Mouse (Mus musculus): ENCODE results near the gene Stk24.

The Stk24 gene

DNA sequence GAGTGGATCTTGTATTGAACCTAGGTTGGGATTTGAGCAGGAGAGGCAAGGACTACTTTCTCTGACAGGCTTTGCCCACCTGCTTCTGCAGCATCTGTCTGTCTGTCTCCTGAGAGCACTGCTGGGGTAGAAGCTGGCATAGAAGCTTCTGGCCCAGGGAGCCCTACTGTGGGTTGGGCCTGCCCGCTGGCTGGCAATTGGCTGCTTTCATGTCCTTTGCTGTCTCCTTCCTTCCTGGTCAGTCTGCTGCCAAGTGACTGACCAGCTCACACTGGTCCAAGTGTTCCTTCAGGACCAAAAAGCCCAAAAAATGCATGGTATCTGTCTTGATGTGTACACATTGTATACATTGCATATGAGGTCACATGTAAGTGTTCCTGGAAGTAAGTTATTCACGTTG is 115.9 kb downstream of the Stk24 start:
- no peak for DNase-seq (ENCODE audit: low spot score in 2 of 2)

DNA sequence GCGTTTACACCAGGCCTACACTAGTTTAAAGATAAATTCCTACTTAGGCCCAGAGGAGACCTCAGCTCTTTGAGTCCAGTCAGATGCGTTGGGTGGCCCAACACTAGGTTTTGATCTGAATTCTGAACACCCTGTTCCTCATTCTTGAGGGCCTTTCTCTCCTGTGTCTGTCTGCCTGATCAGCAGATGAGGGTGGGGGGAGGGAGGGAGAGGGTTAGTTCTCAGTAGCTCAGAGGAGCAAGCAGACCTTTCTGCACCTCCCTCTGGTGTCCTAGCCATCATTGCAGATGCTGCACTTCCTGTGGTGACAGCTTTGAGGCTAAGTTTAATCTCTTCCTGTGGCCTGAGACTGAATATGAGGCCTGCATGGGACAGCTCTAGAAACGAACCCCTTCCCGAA is 117.2 kb downstream of the Stk24 start:
- no peak for DNase-seq (ENCODE audit: low spot score in 2 of 2)

DNA sequence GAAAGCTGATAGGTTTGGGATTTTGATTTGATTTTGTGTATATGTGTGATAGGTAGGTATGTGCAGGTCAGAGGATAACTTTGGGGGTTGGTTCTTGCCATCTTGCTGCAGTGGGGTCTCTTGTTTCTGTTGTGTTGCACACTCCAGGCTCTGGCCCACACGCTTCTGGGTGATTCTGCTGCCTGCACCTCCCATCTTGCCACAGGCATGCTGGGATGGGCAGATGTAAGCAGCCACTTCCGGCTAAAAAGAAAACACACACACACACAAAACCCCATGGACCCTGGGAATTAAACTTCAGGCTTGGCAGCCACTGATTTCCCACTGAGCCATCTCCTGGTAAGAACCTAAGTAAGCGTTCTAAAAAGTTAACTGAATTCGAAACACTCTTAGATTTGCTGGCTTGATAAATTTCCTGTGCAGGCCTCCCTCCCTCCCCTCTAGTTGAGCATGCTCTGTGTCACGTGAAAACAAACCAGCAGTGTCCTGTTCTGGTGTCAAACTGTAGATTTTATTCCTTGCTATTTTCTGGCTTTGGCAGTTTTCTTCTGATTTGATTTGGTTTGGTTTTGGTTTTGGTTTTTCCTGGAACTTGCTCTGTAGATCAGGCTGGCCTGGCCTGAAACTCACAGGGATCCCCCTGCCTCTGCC is 118.5 kb downstream of the Stk24 start:
- no peak for DNase-seq (ENCODE audit: low spot score in 2 of 2)

DNA sequence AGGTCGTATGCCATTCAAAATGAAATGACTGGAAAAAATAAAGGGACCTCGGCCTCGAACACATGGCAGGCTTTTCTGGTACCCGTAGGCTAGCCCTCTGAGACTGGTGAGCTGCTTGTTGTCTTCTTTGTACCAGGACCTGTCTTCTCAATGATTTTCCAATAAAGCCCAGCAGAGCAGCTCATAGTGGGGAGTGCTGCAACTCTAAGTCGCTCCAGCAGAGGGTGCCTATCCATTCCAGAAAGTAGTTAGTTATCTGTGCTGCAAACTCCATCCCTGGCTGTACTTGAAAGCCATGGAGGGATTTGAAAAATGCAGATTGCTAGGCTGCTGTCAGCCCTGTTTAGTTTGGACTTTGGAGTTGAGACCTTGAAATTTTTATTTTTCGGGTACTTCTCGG is 120.0 kb downstream of the Stk24 start:
- no peak for DNase-seq (ENCODE audit: low spot score in 2 of 2)

DNA sequence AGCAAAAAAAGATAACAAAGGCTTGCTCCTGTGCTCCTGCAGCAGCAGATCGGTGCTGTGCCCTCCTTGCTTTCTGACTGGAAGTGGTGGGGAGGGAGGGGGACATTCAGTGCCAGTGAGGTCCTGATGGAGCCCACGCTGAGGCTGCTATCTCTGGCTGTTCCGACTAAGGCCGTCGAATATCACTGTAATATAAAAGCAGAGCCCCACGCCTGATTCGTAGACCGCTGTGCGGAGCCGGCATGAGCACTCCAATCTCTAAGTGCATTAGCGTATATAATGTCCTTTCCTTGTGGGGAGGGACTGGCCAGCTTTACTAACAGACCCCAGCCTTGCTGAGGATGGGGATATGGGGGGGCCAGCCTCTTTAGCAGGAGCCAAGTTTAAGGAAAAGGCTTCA is 120.5 kb downstream of the Stk24 start:
- no peak for DNase-seq (ENCODE audit: low spot score in 2 of 2)

DNA sequence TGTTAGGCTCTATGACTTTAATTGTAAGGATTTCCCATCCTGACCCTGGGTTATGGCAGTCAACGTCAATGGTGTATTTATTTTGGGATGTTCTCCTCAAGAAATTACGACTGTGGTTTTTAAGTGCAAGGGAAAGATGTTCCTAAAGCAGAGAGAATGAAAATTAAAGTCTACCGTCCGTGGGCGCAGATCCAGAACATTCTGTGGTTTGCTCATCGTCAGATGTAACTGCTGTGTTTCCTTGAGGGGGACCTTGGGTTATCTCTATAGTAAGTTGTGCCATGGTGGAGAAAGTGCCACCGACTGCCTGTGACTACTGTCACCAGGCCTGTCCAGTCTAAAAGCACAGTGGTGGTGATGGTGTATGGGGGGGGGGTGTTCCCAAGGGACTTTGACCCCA is 122.9 kb downstream of the Stk24 start:
- DNase-seq (ENCODE audit: low spot score in 2 of 2): no peak

DNA sequence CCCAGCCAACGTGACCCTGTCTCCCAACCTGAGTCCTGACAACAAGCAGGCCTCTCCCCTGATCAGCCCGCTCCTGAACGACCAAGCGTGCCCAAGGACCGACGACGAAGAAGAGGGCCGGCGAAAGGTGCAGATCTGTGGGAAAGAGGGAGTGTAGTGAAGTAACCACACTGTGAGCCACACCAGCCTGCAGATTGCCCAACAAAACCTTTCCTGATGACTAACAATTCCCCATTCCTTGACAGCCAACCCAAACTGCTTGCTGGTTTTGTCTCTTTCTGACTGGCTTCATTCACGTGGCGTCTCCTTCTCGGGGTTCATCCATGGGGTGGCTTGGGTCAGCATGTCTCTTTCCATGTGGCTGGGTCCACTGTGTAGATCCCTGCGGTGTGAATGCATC is 124.3 kb downstream of the Stk24 start:
- no peak for DNase-seq (ENCODE audit: low spot score in 2 of 2)

DNA sequence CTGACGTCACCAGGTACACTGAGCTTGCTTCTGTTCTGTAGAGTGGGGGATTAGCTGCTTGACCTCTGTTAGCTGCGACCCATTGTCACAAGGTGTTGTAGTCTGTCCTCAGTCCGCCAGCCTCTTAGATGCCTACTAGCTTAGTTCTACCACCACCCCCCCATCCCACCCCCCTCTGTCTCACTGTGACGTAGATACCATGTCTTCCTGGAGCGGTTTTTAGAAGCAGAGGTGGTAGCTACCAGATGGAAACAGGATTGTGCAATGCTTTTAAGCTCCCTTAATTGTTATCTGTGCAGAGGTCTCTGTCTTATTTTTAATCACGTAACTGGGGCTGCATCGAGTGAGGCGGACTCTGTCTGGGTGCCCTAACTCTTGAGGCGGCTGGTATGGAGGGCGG is 124.9 kb downstream of the Stk24 start:
- DNase-seq (ENCODE audit: low spot score in 2 of 2): no peak

DNA sequence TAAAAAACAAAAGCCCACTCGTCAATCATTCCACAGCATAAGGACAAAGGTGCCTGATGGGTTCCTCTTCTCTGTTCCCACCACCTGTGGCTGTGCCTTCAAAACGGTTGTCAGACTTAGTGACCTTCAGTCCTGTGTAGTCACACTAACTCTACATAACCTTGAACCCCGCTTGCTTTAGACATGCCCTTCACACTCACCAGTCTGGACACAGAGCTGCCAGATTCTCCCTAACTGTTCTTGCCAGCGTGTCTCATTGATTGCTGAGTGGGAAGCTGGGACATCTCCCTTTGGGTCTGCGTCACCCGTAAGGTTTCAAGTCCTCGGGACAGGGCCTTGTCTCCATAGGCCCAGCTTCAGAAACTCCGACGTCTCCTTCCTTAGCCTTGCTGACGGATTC is 127.3 kb downstream of the Stk24 start:
- DNase-seq (ENCODE audit: low spot score in 2 of 2): no peak

DNA sequence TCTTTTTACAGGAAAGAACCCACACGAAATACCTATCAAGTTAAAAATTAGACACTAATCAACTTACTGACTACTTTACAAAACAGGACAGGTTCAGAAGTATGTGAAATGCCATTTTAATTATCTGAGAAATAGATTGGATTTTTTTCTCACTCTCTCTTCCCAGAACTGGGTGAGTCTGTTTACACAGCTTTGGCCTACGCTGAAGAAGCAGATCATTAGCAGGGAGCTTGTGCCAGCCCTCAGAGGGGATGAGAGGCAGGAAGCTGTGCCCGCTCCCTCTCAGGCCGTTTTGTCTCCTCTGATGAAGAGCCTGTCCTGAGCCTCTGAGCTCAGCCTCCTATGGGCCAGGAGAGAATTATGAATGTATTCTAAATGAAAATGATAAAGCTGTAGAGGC is 128.1 kb downstream of the Stk24 start:
- no peak for DNase-seq (ENCODE audit: low spot score in 2 of 2)

DNA sequence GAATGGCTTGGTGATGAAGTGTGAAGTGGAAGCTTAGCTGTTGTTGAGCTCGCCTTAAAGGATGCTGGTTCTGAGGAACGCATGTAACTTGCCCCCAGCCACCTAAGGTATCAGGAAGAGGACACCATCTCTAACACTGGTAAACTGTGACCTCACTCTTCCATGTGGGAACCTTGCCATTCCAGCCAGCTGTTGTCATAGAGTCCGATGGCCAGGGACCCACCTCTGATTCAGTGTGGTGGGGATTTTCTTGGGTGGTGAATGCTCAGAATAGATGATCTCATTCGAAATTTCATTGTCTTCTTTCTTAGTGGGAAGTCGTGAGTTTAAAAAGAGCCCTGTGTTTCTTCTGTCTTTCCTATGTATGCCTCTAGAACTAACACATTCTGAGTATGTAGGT is 128.7 kb downstream of the Stk24 start:
- DNase-seq (ENCODE audit: low spot score in 2 of 2): no peak

DNA sequence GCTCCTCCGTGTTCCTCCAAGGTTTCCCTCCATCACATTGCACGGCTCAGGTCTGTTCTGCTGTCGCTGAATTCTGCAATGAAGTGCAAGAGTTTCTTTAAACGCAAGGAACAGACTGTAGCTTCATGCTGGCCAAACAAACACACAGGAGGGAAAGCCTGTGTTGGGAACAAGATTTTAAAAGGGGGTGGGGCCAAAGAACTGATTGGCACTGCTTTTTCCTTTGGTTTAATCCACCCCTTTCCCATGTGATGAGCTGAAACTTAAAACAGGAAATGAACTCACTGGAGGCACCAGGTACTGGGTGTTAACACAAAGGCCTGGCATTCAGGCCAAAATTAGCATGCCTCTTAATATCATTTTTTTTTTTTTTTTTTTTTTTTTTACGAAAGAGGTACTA is 131.5 kb downstream of the Stk24 start:
- no peak for DNase-seq (ENCODE audit: low spot score in 2 of 2)

DNA sequence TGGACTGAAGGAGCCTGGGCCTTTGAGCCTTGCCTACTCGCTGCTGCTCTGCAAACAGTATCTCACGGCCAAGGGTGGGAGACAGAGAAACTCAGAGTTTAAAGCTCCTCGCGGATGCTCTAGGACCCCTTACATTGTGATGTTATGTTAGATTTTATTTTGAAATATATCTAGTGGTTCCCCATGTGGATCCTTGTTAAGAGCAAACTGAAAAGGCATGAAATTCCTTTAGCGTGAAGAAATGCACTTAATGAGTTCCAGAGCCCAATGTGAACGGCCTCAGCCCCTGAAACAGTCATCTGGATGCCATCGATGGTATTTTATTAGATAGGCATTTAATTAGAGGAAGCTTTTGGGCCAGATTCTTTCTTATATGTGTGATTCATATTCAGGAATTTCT is 132.5 kb downstream of the Stk24 start:
- no peak for DNase-seq (ENCODE audit: low spot score in 2 of 2)

DNA sequence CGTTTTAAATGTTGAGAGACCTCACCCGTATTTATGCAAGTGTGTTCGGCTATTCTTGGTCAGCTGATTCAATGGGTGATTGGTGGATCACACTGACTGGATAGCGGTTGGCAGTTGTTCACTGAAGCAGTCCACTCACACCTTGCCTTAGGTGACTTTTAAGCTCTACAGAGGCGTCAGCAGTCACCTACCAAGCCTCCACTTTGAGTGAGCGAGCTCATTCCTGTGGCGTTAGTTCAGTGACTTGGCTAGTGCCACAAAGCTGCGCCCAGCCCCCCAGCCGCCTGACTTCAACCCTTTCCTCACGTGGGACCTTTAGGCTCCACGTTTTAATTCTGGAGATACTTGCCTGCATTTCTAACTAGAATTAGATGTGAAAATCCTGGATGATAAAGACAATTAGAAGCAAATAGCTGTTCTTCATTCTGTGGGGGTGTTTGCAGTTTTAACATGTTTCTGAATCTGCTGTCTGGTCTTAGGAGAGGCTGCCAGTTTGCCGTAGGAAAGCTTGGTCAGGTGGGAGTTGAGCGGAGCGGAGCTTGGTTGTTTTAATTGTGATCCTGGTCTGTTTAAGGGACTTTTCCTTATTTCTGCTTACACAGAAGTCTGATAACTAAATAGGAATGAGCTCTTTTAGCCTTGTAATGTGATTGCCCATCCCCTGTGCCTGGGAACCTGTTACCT is 133.6 kb downstream of the Stk24 start:
- no peak for DNase-seq (ENCODE audit: low spot score in 2 of 2)

DNA sequence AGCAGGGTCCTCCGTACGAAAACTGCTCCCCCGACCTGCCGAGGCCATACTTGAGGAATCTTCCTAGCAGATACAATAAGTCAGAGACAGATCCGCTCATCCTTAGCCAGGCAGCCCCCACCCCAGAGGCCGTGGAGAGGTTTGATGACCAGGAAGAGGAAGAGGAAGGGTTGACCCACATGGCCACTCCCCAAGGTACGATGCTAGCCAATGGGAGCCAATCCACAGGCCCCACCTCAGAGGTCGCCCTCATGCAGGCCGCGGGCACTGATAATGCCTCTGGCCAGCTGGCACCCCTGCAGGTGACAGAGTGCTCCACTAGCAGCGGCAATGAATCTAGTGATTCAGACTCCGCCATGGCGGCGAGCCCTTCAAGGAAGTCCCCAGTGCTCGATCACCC is 135.7 kb downstream of the Stk24 start:
- DNase-seq (ENCODE audit: low spot score in 2 of 2): no peak

DNA sequence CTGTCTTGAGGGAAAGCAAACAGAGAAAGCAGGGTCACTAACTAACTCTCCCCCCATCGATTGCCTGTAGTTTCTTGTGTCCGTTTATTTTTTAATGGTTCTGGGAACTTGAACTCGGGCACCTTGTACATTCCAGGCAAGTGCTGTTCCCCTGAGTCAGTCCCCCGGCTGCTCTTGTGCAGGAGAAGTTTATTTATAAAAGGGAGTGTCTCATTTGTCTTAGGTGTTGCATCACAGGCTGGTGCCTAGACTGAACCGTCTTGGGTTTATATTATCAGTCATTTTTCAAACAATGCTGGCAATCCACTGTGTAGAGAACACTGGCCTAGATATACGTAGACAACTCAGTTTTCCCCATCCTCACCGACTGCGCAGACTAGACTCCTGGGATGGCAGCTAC is 140.4 kb downstream of the Stk24 start:
- no peak for DNase-seq (ENCODE audit: low spot score in 2 of 2)

DNA sequence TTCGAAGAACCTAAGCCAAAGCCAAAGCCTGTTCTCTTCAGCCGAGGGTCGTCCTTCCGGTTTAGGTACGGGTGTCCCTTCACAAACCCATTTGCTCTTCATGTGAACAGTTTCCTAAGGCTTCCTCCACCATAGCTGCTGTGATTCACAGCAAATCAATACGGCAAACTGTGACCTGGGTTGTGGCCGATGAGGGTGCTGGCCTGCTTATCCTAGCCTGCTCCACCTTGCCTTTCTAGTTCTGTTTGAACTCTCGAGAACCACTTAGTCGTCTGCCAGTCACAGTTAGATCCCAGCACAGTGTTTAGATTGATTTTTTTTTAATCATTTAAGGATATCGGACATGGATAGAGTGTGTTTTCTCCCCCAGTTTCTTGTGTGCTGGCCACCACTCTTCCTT is 141.1 kb downstream of the Stk24 start:
- DNase-seq (ENCODE audit: low spot score in 2 of 2): no peak

DNA sequence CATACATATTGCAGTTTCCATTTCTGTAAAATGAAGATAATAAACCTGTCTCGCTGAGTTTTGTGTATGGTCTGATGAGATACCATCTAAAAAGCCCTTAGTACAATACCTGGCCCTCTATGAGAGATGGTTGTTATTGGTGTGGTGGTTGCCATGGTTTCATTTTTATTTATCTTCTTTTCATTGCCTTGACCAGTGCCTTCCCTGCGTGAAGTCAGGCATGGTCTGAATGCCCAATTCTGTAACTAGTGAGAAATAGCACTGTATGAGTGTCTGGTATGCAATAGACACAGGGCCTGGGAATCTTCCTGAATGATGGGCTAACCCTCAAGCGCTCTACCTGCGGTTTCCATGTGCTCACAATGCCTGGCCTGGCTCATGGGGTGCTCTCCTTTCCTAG is 143.1 kb downstream of the Stk24 start:
- DNase-seq (ENCODE audit: low spot score in 2 of 2): no peak

All from spleen, postnatal 36 days (tissue).